Mouse (Mus musculus): Measurements from ENCODE around the gene Sgip1.

DNA sequence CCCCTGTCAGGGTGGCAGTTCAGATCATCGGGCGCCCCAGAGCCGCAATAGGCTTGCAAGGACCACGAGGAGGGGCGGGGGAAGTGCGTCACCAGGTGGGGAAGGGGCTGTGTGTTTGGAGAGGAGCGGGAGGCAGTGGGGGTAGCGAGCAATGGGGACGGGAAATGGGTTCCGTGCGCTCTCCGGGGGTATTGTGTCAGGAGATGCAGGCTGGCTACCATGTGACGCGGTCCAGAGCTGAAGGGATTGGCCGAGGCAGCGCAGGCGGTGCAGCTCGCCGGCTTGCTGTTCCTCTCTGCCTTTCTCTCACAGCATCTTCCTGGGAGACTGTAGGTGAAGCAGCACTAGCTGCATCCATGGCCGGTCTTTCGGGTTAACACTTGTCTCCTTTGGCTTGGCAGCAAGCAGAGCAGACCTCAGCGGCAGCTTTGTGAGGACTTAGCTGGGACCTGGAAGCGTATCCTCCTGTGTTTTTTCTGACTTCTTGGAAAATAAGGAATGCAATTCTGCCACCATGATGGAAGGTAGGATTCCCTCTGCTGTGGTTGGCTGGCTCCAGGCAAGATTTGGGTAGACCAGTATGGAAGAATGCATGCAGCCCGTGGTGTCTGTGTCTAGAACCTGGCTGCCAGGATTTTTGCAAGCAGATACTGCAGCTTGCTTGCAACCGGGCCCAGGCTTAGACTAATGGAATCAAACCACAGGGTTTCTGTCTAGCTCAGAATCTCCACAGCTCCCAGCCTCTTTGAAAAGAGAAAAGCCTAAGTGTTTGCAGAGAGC, 19.1 kb downstream of the Sgip1 start:
- TF ChIP-seq CTCF (IDR thresholded peaks at IDR 0.05; ENCODE audit: borderline replicate concordance, insufficient read depth, low read depth, low read length) (no peak), POLR2A (IDR thresholded peaks at IDR 0.05; ENCODE audit: borderline replicate concordance, insufficient read depth, low read length) (peak; percentile 95)
